Mouse (Mus musculus): ENCODE data around the gene P3h4.

GRCm38 (mm10) chr11:100426820-100427219 lies 12.2 kb upstream of the P3h4 start:
- TF ChIP-seq TAL1 (IDR thresholded peaks at IDR 0.05; ENCODE audit: low read length) (no peak), GATA1 (IDR thresholded peaks at IDR 0.05; ENCODE audit: low read length) (no peak)
